Mouse (Mus musculus) monocyte, adult 2 months (primary cell): ENCODE measurements at regions not wholly inside any gene's neighbourhood (a gene's known extent, or its start where the extent isn't known, plus 50 kb on each side); places are given as distances from the start of the nearest gene placed in this dataset.
"Not testable (repeated sequence)": the region's sequence is repeated elsewhere in the genome, so short reads cannot be mapped to it uniquely, and the experiment has no call there.

Experiments
- DNase-seq, 2 experiments: peaks; one replicate each; pipeline ENCODE4 v3.0.0; 2022; ENCODE audit warnings: low spot score in 2 of 2, low read depth in 1 of 2

DNA sequence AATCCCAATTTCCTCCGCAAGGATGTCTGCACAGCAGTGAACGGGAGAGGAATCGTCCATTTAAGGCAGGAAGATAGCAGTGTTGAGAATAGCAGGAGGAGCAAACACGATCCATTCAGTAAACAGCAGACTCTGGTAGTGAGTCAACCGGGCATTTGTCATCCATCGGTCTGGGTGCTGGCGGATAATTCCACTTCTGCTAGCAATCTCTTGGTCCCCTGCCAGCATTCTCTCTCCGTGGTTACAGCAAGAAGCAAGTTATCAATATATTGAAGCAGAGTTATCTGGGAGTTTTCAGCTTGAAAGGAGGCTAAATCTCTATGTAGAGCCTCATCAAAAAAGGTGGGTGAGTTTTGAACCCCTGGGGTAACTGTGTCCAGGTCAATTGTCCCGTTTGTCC lies 130.4 kb downstream of the Mtrr start:
- not testable (repeated sequence) for DNase-seq

DNA sequence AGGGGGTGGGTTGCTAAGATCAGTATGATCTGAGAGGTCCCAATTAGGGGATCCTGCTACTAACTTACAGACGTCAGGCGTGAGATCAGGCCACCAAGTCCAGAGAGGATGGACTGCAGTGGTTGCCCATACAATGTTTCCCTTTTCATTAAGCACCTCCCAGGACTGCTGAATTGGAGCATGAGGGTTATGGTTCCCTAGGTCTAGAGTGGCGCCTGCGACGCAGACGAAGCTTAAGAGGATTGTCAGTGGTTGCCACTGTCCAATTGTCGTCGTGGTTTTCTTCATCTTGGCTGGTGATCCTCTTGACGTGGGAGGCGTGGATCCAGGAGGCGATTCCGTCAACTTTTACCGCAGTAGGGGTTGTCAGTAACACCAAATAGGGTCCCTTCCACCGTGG lies 137.6 kb downstream of the Mtrr start:
- peak in 1 of 2 experiments; percentile 5 for DNase-seq
